Mouse (Mus musculus) common myeloid progenitor, adult 5-6 weeks (primary cell): ENCODE results near the gene Zmiz1. TPM values are rescaled to one million over a fixed set of nuclear protein-coding genes. Genes with fewer than 3 reads are reported as not detected.
A peak's percentile ranks its signal among the peaks of the same experiment; 100 is the strongest.

Source experiments
- ATAC-seq: replicated peaks from 2 replicates; pipeline ENCODE4 v1.8.0; 2016; ENCODE audit warnings: low read depth, mild to moderate bottlenecking, moderate TSS enrichment, inconsistent platforms; ENCODE audit not compliant: poor library complexity, severe bottlenecking
- total RNA-seq: library from RNA; stranded (forward); fragments of 200-1000, 187-1606 nt; gene quantifications from 2 replicates; pipeline ENCODE4 v1.2.3, GENCODE M21; 2017

The Zmiz1 gene
- total RNA-seq, 1 experiment from 2014 or later = 23.1 TPM

DNA sequence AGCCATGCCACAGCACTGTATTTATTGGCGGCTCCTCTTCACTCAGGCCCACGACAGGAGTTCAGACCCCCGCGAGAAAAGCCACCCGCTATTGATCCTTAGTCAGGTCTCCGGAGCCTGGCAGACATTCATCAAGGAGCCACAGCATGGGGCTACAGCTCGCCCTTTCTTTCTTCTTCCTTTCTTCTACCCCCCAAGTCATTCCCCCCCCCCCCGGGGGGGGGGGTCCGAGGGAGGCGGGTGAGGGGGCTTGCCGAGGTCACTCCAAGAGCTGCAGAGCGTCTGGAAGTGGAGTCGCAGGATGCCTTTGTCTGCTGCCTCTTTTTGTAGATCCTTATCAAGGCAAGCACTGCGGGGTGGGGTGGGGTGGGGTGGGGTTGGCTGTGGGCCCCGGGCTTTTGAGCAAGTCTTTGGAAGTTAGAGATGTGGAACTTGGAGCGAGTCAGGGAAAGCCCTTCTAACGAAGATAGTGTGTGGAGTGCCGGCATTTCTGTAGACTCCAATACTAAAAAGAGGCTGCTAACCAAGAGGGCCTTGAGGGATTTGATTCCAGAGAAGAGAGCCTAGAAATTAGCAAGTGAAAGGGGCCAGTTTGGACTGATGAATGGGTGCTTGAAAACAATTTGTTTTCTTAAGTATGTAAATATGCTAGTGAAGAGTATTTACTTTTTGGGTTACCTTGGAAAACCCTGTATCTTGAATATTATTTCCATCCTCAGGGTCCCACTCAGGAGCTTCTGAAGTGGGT is 145.6 kb downstream of the Zmiz1 start:
- ATAC-seq = no peak

DNA sequence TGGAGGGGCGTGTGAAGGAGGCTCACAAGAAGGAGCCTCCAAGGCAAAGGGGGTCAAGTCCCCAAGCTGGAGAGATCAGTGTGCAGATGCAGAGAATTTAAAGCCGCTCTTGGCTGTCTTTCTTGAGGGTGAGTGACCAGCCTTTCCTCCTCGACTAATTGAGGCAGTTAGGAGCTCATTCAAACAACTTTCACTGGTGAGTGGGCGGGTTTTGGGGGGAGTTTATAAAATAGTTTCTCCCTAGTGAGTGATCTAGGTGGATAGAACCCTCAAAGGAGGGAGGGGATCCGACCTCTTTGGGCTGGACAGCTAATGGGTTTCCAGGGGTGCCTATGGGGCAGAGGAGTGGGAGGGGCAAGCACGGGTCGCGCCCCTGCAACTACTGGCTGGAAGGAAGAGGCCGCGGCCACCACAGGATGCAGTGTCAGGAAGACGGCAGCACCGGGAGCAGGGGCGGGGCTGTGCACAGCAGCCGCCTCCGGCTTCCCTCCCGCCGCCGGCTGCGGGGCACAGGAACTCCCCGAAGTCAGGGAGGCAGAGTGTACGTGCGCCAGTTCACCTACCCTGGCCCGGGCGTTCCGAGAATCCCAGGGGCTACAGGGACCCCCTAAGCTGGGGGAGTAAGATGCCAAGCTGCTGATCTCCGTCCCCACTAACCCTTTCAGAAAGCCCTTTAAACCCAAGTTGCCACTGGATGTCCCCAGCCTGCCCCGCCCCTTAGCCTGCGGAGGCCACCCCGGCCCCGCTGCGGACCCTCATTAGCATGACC is 147.6 kb downstream of the Zmiz1 start:
- ATAC-seq = peak; percentile 78

DNA sequence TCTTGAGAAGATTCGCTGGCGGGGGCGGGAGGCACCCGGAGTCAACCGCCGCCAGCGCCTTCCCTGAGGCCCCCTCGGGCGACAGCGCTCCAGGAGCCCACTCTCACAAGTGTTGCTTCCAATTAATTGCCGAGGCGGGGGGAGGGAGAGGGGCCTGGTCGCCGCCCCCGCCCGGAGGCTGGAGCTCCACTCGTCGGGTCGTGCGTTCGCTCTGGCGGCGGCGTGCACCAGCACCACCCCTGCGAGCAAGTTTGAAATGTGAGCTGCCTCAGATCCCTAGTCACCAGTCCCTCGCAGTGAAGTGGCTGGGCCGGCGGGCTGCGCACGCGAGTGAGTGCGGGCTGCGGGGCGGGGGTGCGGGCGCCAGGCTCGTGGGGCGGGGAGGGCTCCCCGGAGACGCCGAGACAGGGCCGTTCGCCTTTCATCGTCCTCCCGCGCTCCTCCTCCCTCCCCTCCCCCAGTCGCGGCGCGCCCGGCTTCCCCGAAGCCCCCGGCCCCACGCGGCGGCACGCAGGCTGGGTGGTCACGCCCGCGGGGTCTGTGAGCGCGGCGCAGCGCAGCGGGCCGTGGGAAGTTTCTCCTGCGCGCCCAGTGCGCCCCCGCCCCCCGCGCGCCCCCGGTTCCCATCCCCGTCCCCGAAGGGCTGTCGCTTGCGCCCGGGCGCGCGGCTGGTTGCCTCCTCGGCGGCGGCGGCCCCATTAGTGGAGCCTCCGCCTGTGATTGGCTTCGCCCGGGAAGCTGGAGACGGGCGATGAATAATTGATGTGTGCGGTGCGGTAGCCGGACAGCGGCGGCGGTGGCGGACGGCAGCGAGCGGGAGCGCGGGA is 148.4 kb downstream of the Zmiz1 start:
- ATAC-seq = no peak

DNA sequence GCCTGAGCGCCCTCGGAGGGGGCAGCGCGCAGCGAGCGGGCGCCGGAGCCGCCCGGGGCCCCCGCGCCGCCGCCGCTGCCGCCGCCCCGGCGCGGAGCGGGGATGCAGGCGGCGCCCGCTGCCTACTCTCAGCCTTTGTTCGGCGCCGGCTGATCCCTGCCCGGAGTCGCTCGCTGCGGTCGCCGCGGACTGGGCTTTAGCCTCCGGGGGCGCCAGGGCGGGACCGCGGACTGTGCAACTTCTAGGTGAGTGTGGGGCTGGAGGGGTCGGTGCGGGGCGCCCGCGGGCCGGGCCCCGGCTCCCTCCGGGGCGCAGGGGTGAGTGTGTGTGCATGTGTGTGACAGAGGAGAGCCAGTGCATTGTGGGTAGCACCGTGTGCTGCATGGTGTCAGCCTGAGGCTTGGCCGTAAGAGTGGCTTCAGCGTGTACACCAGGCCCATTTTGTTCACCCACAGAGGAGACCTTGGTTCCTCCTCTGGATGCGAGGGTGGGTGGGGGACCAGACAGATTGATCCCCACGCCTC is 149.0 kb downstream of the Zmiz1 start:
- peak; percentile 12; the same call in 1 of the 2 replicates for ATAC-seq

DNA sequence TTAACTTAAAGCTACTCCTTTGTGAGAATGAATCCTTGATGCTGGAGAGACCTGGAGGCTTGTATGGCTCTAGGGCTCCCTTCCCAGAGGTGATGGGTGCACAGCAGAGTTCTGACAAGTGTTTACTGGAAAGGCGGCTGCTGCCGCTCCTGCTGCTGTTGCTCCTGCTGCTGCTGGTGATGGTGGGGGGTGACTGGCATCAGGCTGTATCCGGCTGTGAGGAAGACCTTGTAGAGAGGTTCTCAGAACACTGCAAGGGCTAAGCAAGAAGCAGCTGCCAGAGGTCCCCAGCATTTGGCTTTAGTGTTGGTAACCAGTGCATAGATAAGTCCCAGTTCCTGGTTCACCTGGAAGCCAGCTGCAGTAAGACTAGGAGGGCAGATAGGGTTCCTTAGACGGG is 149.6 kb downstream of the Zmiz1 start:
- ATAC-seq = no peak

DNA sequence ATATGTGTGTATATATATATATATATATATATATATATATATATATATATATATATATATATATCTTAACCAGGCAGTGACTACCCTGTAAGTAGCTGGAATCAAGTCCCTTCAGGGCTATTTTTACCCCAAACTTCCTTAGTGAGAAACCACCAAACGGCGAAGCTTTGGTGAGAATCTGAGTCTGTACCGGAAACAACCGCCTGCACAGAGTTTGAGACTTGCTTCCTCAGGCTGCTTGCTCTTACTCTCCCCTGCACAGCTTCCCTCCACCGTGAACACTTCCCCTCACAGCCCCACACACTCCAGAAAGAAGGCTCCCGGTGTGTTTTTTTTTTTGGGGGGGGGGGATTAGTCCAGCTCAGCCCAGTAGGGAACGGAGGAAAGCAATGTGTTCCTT is 150.4 kb downstream of the Zmiz1 start:
- peak; percentile 55 for ATAC-seq

DNA sequence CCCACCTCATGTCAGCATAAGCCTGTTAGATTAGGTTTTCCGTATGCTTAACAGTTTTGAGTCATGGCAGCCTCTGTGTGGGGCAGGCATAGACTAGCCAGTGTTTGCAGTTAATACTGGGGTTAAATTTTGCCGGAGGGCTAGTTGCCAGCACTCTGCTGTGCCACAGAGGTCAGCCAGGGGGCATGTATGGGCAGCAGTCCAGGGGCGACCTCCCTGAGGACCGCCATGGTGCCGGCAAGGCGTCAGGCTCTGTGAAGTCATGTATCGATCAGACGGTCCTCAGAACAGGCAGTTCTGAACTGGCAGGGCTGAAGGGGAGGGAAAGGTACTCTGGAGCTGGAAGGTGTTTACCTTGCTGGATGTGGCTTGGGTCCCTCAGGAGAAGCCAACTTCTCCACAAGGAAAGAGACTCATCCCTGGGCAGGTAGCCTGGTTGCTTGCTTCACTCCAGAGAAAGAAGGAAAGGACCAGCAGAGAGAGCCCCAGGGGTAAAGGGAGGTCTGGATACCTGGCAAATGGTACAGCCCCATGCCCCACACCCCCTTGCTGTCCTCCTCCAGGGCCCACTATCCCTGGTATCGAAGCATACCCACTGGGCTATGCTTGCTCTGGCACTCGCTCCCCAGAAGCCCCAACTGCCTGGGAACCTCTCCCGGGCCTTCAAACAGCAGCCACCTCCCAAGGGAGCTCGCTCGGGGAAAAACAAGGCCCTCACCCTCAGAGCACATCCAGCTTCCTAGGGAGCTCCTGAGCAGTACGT is 151.6 kb downstream of the Zmiz1 start:
- no peak for ATAC-seq

DNA sequence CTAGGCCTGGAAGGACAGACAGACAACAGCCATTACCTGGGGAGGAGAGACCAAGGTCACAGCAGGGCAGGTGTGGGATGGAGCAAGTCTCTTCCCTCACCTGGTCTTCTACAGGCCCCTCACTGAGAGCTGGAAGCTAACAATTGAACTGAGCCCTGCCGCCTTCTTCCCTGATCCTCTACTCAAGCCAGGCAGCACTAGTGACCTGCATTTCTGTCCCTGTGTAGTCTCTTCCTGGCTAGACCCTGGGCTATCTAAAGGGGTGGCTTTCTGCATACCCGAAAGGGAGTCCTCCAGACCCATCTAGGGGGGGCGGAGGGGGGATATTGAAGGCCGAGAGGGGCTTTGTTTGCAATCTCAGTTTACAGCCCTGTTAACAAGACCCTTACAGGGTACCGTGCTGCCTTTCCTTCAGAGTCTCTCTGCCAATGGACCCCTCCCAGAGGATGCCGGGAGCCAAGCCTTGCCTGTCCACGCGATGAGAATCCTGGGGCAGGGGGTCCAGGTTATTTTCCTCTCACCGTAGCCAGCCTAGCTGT is 152.2 kb downstream of the Zmiz1 start:
- ATAC-seq = no peak

DNA sequence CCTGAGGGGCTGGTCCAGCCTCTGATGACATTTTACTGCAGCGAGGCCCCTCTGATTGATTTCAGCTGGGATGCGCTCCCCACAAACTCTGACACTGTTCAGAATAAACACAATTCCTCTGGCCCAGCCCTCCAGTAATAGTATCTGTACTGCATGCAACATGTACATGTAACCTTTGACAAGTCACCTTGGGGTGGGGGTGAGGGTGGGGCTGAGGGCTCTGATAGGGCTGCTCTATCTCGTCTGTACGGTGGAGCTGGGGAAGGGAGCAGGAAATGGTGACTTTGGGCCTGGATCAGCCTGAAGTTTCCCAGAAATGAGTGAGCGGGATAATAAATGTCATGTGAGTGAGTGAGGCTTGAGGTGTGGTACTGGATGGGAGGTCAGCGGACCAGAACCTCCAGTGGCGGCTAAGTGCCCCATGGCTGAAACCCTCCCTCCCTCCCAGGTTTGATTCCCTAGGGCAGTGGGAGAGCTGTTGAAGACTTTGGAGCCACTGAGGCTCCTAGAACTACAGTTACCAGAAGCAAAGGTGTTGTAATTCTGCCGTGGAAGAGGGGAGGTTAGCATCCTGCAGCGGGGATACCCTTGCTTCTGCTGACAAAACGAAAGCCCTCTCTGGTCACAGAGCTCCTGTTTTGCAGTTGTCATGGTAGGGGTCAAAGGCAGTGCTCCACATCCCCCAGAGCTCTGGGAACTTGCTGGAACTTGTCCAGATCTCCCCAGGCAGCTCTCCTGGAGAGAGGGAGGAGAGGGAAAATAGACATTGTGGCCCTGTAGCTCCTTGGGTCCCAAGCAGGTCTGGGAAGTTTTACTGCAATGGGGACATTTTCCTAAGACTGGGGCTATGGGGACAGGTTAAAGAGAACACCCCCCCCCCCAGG is 153.1 kb downstream of the Zmiz1 start:
- no peak for ATAC-seq

DNA sequence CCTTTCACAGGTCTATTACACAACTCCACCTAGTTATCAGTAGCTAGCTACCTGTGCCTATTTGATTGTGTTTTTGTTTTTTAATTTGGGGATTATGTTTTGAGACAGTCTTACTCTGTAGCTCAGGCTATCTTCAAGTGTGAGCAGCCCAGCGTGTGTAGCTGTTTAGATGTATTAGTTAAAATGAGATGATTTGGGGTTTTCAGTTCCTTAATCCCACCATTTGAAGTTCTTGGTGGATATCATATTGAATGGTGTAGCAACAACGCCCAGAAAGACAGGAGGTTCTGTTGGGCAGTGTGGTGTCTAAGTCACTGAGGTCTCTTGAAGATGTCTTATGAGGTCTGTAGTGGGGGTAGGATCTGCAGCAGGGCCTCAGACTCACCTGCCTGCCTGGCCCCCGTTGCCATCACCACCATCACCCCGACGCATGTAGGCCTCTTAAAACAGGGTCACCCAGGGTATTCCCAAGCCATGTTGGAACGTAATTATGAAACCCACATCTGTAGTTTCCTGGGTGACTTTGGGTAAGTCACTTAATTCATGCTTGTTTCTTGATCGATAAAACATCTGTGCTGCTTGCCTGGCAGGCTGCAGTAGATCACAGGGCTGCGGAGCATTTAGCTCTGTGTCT is 155.1 kb downstream of the Zmiz1 start:
- ATAC-seq = 0 out of 2 replicates have a peak, but pooled peaks have one; percentile 5

DNA sequence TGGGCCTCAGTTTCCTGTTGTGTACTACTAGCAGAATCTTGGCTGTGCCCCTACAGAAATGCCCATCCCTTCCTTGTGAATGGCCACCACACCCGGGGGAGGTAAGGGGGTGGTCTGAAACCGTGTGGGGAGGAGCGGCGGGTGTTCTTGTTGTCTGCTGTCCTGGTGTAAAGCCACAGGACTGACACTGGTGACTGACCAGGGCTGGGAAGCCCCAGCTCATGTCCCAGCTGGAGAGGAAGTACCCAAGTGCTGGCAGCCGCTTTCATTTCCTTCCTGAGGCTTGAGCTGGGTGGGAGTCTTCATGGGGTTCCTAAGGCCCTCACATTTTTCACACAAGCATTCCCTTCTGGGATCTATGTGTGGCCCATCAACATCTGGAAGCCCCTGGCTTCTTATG is 155.7 kb downstream of the Zmiz1 start:
- peak; percentile 76 for ATAC-seq

DNA sequence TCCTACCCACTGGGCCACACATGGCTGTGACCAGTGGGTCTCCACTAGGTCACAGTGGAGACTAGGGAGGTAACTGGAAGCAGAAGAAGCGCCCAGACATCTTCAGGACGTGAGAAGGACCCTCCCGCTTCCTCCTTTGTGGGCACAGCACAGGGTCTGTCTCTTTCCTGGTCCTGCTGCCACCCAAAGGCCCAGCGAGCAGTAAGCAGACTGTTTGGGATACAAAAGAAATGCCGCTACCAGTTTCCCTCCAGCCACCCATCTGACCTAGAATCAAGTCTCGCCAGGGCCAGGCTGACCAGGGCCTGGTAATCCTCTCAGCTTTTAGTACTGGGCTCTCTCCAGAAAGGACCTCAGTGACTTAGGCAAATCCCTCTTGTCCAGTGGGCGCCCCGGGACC is 156.6 kb downstream of the Zmiz1 start:
- ATAC-seq = peak; percentile 23; the same call in 1 of the 2 replicates

DNA sequence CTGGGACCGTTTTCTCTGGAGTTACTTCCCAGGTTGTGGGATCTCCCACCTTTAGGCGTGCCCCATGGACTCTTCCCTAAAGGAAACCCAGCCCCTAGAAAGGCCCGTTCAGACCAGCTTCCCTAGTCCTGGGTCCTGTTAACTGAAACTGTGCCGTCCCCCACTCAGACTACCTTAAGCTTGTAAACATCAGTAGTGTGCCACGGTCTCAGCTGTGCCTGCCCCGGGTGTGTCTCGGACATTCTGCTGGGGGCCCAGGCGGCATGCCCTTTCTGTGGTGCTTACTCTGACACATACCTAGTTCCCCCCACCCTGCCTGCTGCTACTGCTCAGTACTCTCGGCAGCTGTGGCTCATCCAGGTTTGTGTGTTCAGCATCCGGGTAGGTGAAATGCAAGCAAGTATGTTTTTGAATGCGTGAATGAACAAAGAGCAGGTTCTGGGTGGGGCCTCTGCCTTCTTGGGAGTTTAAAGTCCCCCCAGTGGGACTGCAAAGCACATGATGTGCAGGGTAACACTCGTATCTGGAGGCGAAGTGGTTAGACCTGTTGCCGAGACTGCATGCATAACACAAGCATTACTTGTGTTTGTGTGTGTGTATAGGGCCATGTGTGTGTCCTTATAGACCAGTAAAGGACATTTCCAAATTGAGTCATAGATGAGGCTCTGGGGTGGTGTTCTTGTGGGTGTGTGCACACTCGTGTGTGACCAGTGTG is 157.2 kb downstream of the Zmiz1 start:
- no peak for ATAC-seq

DNA sequence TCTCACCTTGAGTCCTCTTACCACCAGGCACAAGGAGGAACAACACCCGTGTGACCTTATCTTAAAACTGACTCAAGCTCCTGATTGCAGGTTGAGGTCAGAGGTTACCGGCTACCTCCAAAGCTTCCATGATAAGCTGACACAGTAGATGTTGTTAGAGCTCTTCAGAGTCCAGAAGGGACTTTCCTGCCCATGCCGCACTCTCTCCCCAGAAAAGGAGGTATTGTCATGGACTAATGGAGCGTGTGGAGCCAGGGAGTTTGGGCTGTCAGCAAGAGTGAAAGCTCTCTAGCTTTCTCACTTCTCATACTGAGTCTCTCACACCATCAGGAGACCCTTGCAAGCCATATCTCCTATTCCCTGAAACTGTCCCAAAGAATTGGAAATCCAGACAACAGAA is 158.3 kb downstream of the Zmiz1 start:
- ATAC-seq = no peak

DNA sequence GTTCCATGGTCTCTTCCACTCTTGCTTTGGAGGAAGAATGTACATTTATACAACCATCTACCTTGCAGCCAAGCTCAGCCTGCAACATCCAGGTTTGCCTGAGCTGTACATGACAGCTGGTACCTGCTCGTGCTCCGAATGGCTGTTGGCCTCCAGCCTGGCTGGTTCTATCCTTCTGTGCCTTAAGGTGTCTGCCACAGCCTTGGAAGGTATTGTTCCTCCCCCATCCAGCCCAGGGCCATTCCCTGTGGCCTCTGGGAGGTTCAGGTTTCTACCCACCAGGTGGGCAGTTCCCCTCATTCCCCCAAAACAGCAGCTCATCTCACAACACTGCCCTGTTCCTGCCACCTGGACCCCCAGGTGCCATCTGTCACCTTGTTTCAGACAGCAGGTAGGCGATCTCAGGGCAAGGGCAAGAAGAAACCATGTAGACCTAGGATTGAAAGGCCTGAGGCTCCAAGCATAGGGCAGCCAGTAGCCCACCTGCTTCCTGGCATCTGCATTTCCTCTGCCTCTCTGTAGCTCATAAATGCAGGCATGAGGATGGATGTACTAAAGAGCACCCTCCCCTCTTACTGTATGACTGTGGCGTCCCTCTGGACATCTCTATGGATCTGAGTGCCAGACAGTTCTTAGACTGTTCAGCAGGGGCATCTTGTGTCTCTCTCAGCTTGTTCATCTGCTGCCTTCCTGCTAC is 160.2 kb downstream of the Zmiz1 start:
- ATAC-seq = no peak

DNA sequence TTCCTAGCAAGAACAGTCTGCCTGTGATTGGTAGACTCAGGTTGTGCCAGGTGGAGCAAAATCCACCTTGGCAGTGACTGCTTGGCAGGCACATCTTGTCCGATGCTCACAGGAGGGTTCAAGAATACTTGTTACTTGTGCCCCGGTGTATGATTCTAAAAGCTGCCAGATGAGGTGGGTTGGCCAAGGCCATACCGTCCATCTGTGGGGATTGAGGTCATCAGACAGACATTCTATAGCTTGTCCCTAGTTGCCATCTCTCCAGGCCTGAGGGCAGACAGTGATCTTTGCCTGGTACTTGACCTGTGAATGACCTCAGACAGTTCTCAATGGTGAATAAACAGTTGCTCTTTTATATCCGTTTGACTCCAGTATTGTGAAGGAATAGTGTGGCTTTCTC is 161.8 kb downstream of the Zmiz1 start:
- ATAC-seq = no peak

DNA sequence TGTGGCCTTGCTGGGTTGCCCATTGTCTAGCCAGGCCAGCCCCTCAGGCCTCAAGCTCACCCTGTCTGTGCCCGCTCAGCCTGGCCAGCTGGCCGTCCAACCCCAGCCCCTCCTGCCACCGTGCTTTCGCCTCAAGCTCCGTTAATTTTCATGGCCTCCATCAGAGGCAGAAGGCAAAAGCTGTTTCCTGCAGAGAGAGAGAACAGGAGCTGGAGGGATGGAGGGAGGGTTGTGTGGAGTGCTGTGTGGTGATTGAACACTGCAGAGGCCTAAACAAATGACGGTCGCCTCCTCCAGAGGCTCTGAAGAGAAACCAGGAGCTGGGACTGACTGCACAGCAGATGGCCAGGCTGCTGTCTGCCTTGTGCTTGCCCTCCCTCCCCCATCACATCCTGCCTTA is 164.7 kb downstream of the Zmiz1 start:
- no peak for ATAC-seq
